Mouse (Mus musculus): ENCODE measurements around the gene Cep295. TPM values are rescaled to one million over a fixed set of nuclear protein-coding genes. Genes with fewer than 3 reads are reported as not detected.
A peak's percentile ranks its signal among the peaks of the same experiment; 100 is the strongest.

Cep295 gene
- 11.6 and 13.1 TPM in 2 replicates for polyA plus RNA-seq (2015; fragmentation: Nextera tagmentation; extraction: Ambion mirVana)

DNA sequence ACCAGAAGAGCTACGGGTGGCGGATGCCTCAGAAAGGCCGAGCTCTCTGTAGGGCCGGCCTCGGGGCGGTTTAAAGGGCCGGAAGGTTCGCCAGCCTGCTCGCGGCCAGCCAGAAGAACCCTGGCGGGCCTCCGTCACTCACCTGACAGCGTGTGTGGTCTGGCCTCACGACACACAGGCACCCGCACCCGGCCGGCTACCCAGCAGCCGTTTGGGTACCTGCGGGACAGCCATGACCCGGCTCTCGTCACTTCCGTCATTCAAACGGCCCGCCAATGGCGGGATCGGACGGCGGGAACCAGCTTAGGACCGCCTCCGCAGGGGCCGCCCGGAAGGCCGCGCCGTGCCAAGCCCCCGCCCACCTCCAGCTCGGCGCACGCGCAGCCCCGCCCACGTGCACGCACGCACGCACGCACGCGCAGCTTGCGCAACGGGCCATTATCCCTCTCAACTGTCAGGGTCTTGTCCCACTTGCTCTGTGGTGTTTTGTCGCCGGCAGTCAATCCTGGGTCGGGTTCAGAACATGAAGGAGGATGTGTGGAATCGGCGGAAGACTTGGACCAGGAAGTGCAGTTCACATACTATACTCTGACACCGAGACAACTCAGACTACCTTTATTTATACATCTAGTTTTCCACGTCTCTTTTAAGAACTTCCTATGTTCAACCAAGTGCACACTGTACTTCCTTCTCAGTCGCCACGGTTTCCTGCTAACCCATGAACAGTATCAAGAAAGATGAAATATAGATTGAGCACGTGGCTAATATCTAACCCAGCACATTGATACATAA is at the start of gene Cep295:
TSS of gene Cep295 (minus strand) at position 305 of the 792 bp plus-strand sequence.
- WGBS = 2% methylated on average over 60 of the region's 60 CpGs
- Histone ChIP-seq H3K4me3 (replicated peaks) (peak within 1 kb of the TSS; percentile 91), H3K4me1 (peaks cover 18% of the 10 kb centered on the region), H3K4me2 (peak within 1 kb of the TSS; percentile 80), H3K9ac (replicated peaks) (peak within 1 kb of the TSS; percentile 75), H3K36me3 (peaks cover 6% of the 10 kb centered on the region; the same call in 1 of the 2 replicates), H3K27me3 (replicated peaks) (peaks cover 2% of the 10 kb centered on the region; the same call in 1 of the 2 replicates), H3K27ac (replicated peaks) (peak within 1 kb of the TSS; percentile 88), H3K9me3 (replicated peaks) (no peaks in the 10 kb centered on the region)
- ATAC-seq (ENCODE audit: low FRiP score) = peak; percentile 100

- H3K36me3 ChIP-seq = no peaks in the 10 kb centered on the region
- no peak for ATAC-seq (ENCODE audit: low FRiP score)
- no peaks in the 10 kb centered on the region for H3K4me1 ChIP-seq
- H3K27me3 ChIP-seq (replicated peaks) = no peaks in the 10 kb centered on the region
- H3K9me3 ChIP-seq (replicated peaks) = no peaks in the 10 kb centered on the region
- no peak overlapping the region for H3K27ac ChIP-seq (replicated peaks)
- 66% methylated on average over 4 of the region's 4 CpGs for WGBS
- H3K9ac ChIP-seq (replicated peaks) = no peak overlapping the region
- H3K4me3 ChIP-seq (replicated peaks) = no peak overlapping the region
- no peak overlapping the region for H3K4me2 ChIP-seq
Measured at GRCm38 (mm10) chr9:15397591-15397990, 40.0 kb upstream of the Cep295 start.

DNA sequence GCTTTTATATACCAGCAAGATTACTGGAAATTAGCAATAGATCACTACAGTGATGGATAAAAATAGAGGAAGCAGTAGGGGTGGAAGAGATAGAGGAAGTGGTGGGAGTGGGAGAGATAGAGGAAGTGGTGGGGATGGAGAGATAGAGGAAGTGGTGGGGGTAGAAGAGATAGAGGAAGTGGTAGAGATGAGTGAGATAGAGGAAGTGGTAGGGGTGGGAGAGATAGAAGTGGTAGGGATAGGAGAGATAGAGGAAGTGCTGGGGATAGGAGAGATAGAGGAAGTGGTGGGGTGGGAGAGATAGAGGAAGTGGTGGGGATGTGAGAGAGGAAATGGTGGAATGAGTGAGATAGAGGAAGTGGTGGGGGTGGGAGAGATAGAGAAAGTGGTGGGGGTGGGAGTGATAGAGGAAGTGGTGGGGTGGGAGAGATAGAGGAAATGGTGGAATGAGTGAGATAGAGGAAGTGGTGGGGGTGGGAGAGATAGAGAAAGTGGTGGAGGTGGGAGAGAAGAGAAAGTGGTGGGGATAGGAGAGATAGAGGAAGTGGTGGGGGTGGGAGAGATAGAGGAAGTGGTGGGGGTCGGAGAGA is 37.9 kb upstream of the Cep295 start:
- Histone ChIP-seq H3K9me3 (replicated peaks) (no peaks in the 10 kb centered on the region), H3K27me3 (replicated peaks) (no peaks in the 10 kb centered on the region), H3K4me2 (no peak overlapping the region), H3K4me1 (no peaks in the 10 kb centered on the region), H3K9ac (replicated peaks) (no peak overlapping the region), H3K27ac (replicated peaks) (no peak overlapping the region), H3K4me3 (replicated peaks) (no peak overlapping the region), H3K36me3 (no peaks in the 10 kb centered on the region)
- ATAC-seq (ENCODE audit: low FRiP score) = no peak
- WGBS = 75% methylated on average over 1 of the region's 1 CpGs

- ATAC-seq (ENCODE audit: low FRiP score) = no peak
- WGBS = 81% methylated on average over 5 of the region's 5 CpGs
Measured at GRCm38 (mm10) chr9:15387075-15387643, 29.6 kb upstream of the Cep295 start.

GRCm38 (mm10) chr9:15384266-15384665 is 26.7 kb upstream of the Cep295 start:
- Histone ChIP-seq H3K27ac (replicated peaks) (no peak overlapping the region), H3K4me3 (replicated peaks) (no peak overlapping the region), H3K36me3 (no peaks in the 10 kb centered on the region), H3K4me1 (no peaks in the 10 kb centered on the region), H3K27me3 (replicated peaks) (no peaks in the 10 kb centered on the region), H3K4me2 (no peak overlapping the region), H3K9ac (replicated peaks) (no peak overlapping the region), H3K9me3 (replicated peaks) (no peaks in the 10 kb centered on the region)
- peak; percentile 69; the same call in 1 of the 2 replicates for ATAC-seq (ENCODE audit: low FRiP score)
- 55% methylated on average over 5 of the region's 5 CpGs for WGBS

More at GRCm38 (mm10) chr9:15387075-15387643, 29.6 kb upstream of the Cep295 start:
- H3K4me1 ChIP-seq = no peaks in the 10 kb centered on the region
- no peaks in the 10 kb centered on the region for H3K36me3 ChIP-seq
- H3K27me3 ChIP-seq (replicated peaks) = no peaks in the 10 kb centered on the region
- no peak overlapping the region for H3K27ac ChIP-seq (replicated peaks)
- no peaks in the 10 kb centered on the region for H3K9me3 ChIP-seq (replicated peaks)
- H3K4me2 ChIP-seq = no peak overlapping the region
- H3K4me3 ChIP-seq (replicated peaks) = no peak overlapping the region
- H3K9ac ChIP-seq (replicated peaks) = no peak overlapping the region

DNA sequence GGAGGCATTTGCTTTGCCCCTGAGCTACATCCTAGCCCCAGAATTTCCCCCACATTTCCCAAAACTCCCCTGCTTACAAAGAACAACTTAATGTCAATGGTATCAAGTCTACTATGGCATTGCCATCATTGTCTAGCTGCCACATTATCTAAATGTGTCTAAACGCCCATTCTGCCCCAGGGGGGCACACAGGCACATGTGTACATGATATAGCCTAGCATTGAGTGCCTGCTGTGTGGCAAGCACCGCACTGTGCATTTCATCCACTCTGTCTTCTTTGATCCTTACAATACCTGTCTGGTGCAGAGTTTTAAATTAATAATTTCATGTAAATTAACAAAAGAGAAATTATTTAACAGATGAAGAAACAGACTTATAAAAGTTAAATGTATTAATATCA is 8.7 kb upstream of the Cep295 start:
- Histone ChIP-seq H3K27me3 (replicated peaks) (0 out of 2 replicates have a peak, but pooled peaks cover 3% of the 10 kb centered on the region), H3K9ac (replicated peaks) (no peak overlapping the region), H3K4me3 (replicated peaks) (no peak overlapping the region), H3K4me1 (no peaks in the 10 kb centered on the region), H3K27ac (replicated peaks) (no peak overlapping the region), H3K4me2 (no peak overlapping the region), H3K9me3 (replicated peaks) (no peaks in the 10 kb centered on the region), H3K36me3 (no peaks in the 10 kb centered on the region)
- no peak; the same call in 1 of the 2 replicates for ATAC-seq (ENCODE audit: low FRiP score)
- 52% methylated on average over 2 of the region's 2 CpGs for WGBS

GRCm38 (mm10) chr9:15365856-15366255 is 8.3 kb upstream of the Cep295 start:
- Histone ChIP-seq H3K4me2 (no peak overlapping the region), H3K27ac (replicated peaks) (no peak overlapping the region), H3K9ac (replicated peaks) (no peak overlapping the region), H3K9me3 (replicated peaks) (no peaks in the 10 kb centered on the region), H3K4me1 (no peaks in the 10 kb centered on the region), H3K36me3 (no peaks in the 10 kb centered on the region), H3K27me3 (replicated peaks) (0 out of 2 replicates have a peak, but pooled peaks cover 3% of the 10 kb centered on the region), H3K4me3 (replicated peaks) (no peak overlapping the region)
- ATAC-seq (ENCODE audit: low FRiP score) = peak; percentile 69
- WGBS = 94% methylated on average over 1 of the region's 1 CpGs

DNA sequence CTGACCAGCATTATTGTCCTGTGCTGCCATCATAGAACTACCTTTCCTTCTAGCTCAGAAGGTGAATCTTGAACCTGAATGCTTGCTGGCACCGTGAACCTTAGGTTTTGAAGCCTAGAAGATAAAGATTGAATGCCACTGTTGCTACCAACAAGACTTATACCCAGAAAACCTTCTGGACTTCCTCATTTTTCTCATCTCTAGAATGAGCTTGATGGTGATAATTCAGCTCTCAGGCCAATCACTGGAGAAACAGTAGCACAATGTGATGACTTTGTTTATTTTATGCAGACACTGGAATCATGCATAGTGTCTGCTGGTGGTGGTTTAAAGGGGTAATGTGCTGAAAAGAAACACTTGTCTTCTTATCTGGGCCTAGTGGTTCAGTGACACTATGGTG is 7.3 kb upstream of the Cep295 start:
- ATAC-seq (ENCODE audit: low FRiP score) = no peak
- Histone ChIP-seq H3K4me3 (replicated peaks) (no peak overlapping the region), H3K9me3 (replicated peaks) (no peaks in the 10 kb centered on the region), H3K27ac (replicated peaks) (no peak overlapping the region), H3K36me3 (no peaks in the 10 kb centered on the region), H3K4me1 (no peaks in the 10 kb centered on the region), H3K4me2 (no peak overlapping the region), H3K27me3 (replicated peaks) (0 out of 2 replicates have a peak, but pooled peaks cover 3% of the 10 kb centered on the region), H3K9ac (replicated peaks) (no peak overlapping the region)
- 85% methylated on average over 1 of the region's 1 CpGs for WGBS

DNA sequence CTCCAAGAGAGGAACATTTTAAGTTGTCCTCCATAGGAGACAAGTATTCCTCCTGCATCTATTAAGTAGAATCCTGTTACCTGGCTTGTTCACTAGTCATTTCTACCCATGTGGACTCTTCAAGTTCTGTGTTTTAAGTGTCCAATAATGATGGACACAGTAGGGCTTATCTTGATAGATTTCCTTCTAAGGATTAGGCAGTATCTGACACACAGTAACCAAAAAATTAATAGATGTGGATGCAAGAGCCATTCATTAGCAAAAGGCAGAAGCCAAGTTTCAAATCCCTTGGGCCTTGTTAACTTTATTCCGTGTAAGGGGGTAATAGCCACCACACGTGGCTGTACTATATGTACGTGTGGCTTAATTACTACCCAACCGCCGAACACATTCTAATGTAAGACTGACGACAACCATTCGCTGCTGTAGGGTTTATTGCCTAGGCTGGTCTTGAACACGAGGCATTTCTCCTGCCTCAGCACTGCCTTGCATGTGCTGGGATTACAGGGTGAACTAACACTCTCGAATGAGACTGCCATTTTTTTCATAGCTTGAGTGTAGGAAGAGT is 588 bp downstream of the Cep295 start:
- ATAC-seq (ENCODE audit: low FRiP score) = peak; percentile 52
- peaks cover 6% of the 10 kb centered on the region; the same call in 1 of the 2 replicates for H3K36me3 ChIP-seq
- under 1% methylated on average over 9 of the region's 9 CpGs for WGBS

GRCm38 (mm10) chr9:15349925-15350324 is 7.7 kb downstream of the Cep295 start:
- ATAC-seq (ENCODE audit: low FRiP score) = no peak
- no peaks in the 10 kb centered on the region for H3K4me1 ChIP-seq
- H3K36me3 ChIP-seq = peaks cover 36% of the 10 kb centered on the region
- H3K9ac ChIP-seq (replicated peaks) = no peak overlapping the region
- WGBS = 80% methylated on average over 2 of the region's 2 CpGs
- H3K9me3 ChIP-seq (replicated peaks) = no peaks in the 10 kb centered on the region
- no peak overlapping the region for H3K4me2 ChIP-seq
- no peak overlapping the region for H3K27ac ChIP-seq (replicated peaks)
- H3K4me3 ChIP-seq (replicated peaks) = no peak overlapping the region
- no peaks in the 10 kb centered on the region for H3K27me3 ChIP-seq (replicated peaks)

More for the DNA sequence above, 588 bp downstream of the Cep295 start:
- Histone ChIP-seq H3K9me3 (replicated peaks) (no peaks in the 10 kb centered on the region), H3K27ac (replicated peaks) (peak overlapping the region; percentile 88), H3K4me2 (peak overlapping the region; percentile 80), H3K4me1 (peaks cover 18% of the 10 kb centered on the region), H3K4me3 (replicated peaks) (peak overlapping the region; percentile 91), H3K27me3 (replicated peaks) (no peaks in the 10 kb centered on the region; the same call in 1 of the 2 replicates), H3K9ac (replicated peaks) (peak overlapping the region; percentile 75)

DNA sequence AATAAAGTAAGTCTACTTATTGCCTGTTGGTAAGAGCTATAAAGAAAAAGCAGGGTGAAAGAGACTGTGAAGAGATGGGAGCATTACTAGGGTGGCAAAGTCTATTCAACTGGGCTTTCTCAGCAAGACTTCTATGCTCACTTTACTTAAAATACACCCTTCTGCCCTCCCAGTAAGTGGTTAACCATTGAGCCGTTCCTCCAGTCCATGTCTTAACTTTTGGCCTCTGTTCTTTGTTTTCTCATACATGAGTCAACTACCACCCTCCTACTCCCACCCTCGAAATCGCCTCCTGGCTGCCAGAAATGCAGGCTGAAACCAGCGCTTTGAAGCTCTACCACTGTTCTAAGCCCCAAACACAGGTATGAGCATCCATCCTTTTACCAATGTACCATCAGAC is 19.8 kb downstream of the Cep295 start:
- Histone ChIP-seq H3K27ac (replicated peaks) (no peak overlapping the region), H3K36me3 (peaks cover 75% of the 10 kb centered on the region), H3K9me3 (replicated peaks) (no peaks in the 10 kb centered on the region), H3K4me1 (no peaks in the 10 kb centered on the region), H3K4me3 (replicated peaks) (no peak overlapping the region), H3K27me3 (replicated peaks) (no peaks in the 10 kb centered on the region), H3K9ac (replicated peaks) (no peak overlapping the region), H3K4me2 (no peak overlapping the region)
- WGBS = 92% methylated on average over 4 of the region's 4 CpGs
- ATAC-seq (ENCODE audit: low FRiP score) = no peak
